Mouse (Mus musculus): Measurements from ENCODE around the gene Lrguk.

DNA sequence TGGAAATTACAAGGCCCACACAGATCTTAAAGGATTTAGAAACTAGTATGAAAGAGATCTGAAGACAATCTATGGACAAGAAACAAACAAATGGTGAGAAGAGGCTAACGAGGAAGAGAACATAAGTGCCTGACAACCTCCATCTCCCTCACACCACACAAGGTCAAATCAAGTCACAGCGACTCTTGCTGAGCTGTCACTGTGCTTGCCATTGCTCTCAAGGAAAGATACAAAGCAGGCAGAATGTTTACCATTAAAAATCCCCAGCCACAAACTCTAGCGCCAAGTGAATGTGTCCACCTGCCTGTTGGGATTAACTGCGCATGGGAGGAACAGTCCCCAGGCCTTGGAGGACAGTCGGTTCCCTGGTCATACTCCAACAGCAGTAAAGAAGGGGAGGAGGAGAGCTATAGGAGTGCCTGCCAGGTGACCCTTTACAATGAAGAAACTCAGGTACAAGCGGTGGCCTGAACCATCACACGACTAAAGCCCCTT is 131.6 kb downstream of the Lrguk start:
- no peak for TF ChIP-seq CTCF (IDR thresholded peaks at IDR 0.05; ENCODE audit: borderline replicate concordance, insufficient read depth, low read depth, low read length)
- no peak for TF ChIP-seq POLR2A (IDR thresholded peaks at IDR 0.05; ENCODE audit: borderline replicate concordance, insufficient read depth, low read length)
